Mouse (Mus musculus) ES-CJ7 (cell line): Measurements from ENCODE around the gene Ptpn3.

ENCODE experiments used
- DNase-seq: peaks from one replicate; pipeline ENCODE4 v3.0.0; 2011; ENCODE audit warnings: low read depth, low spot score

The Ptpn3 gene

GRCm38 (mm10) chr4:57172861-57173260 is 128.8 kb downstream of the Ptpn3 start:
- no peak for DNase-seq

- no peak for DNase-seq
These were observed 129.8 kb downstream of the Ptpn3 start for GRCm38 (mm10) chr4:57171817-57172216.

- no peak for DNase-seq
These were observed 133.0 kb downstream of the Ptpn3 start for GRCm38 (mm10) chr4:57168680-57169079.

DNA sequence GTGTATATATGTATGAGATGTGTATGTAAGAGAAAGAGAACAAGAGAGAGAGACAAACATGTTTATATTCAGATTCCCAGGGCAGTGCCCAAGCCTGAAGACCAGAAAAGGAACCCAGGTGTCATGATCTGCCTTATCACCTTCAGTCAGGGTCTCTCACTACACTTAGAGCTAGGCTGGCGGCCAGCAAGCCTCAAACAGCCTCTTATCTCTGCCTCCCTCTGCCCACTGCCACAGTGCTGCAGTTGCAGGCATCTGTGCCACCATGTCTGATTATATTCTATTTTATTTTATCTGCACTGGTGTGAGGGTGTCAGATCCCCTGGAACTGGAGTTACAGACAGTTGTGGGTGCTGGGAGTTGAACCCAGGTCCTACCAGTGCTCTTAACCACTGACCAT is 133.4 kb downstream of the Ptpn3 start:
- no peak for DNase-seq

DNA sequence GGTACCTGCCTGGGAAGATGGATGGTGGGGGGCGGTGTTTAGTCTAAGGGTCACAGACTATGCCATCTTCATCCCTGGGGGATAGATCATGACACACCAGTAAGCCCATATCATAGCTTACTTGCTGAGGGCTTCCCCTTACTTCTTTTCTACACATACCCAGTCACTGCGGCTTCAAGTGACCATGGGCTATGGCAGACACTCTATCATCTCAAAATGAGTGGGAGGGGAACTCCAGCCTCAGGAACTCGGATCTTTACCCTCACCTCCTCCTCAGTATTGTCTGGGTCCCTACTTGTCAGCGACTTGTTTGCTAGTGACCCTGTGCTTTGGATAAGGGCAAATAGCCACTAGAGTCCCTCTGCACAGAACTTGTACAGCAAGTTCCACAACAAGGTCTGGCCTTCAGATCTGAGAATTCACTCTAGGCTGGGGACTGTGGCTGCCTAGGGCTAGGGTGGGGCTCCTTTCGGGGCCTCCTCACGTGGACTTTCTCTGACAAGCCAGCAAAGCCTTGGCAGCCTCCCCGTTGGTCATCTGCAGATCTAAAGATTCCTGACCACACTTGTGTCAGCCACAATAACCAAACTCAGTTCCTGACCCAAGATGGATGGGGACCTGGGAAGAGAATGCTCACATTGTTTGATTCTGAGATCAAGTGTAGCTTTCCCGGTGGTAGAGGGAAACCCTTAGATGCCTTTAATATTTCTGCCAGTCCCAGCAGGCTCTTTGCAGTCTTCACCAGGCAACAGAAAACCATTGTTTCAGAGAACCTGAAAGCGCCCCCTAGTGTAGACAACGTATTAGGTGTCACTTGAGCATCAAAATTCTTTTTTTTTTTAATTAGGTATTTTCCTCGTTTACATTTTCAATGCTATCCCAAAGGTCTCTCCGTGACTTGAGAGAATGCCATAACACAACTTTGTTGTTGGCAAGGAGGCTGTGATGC is 134.4 kb downstream of the Ptpn3 start:
- DNase-seq: peak; percentile 57

DNA sequence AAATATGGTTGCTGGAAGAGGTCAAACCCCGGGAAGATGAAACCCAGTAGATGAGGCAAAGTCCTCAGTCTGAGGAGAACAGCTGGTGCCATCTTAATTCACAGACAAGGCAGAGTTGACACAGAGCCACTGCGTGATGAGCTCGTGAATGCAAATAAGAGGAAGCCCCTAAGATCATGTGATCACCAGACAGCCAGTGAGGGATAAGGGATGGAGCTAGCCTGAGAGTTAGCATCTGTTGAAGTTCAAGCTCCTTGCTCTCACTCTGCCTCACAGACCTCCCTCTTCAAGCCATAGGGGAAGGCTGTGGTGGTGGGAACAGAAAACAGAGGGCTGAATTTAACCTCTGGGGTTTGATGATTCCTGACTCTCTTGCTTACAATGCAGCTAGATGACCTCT is 136.0 kb downstream of the Ptpn3 start:
- DNase-seq: peak; percentile 66

DNA sequence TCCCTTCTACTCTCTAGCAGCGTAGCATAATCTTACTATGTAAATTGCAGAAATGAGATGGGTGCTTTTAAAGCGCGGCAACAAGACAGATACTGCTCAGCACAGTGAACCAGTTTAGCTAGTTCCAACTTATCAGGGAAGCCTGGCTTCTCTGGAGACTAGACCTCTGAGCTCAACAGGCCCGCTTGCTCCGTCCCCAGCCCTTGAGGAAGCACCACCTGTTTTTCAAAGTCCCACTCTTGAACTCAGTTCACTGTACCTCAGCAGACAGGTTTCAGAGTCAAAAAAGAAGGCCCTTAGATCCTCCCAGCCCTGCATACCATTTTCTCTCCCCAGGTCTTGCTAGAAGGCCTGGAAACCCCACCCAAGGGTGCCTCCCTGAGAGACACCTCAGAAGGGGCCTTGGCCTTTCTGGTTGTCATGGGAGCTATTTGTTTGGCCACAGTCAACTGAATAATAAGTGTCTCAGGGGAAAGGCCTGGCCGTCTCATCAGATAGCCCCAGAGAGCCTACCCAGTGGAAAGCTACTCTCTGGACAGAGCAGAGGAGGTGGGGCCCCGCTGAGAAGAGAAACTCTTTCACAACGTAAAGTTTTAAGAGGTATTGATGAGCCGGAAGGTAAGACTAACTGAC is 136.9 kb downstream of the Ptpn3 start:
- peak; percentile 9 for DNase-seq

DNA sequence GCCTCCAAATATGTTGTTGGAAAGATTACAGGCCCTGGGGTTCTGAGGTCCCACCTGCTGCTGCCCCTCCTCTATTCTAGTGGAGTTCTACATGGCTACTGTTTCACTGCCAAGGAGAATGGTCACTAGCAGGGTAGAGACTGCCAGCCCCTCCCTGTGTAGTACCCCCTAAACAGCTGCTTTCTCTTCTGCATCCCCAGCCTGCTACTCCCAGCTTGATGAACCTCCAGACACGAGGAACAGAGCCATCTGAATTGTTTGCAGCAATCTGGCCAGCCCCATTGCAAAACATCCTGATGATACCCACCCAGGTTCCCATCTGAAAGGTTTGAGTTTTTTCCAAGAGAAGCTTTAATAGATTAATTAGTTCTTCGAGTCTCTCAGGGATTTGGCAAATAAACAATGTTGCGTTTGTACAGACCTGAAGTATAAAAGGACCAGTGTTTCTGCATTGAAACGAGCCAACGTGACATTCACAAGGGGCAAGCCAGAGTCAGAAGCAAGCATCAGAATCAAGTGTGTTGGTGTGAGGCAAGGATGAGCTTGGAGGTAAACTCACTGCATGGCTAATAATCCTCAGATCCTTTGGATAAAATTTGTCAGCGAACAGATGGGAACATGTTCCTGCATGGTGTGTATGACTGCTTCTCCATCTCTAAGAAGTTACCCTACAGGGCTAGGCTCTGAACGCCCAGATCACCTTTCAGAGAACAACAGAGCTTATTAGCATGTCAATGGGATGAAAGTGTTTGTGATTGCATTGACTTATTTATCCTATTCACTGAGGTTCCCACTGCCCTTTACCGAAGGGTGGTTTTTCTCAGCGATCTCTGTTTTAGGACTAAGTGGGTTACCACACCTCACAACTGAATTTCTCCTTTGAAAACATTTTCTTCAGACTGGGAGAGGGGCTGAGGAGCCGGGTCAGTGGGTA is 138.6 kb downstream of the Ptpn3 start:
- peak; percentile 94 for DNase-seq

DNA sequence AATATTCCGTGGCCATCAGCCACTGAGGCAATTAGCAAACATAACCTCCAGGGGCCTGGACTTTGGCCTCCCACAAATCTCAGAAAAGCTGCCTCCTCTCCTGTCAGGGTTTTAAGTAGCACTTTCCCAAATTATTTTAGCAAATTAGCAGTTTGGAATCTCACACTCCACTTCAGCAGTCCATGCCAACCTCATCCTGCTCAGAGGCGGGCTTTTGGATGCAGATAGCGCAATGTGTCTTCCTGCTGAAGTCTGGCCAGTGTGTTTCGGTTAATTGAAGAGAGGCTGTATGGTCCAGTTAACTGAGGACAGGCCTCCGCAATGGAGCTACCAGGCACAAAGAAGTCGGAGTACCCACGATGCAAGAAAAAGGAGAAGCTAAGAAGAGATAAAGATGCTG is 141.1 kb downstream of the Ptpn3 start:
- no peak for DNase-seq

DNA sequence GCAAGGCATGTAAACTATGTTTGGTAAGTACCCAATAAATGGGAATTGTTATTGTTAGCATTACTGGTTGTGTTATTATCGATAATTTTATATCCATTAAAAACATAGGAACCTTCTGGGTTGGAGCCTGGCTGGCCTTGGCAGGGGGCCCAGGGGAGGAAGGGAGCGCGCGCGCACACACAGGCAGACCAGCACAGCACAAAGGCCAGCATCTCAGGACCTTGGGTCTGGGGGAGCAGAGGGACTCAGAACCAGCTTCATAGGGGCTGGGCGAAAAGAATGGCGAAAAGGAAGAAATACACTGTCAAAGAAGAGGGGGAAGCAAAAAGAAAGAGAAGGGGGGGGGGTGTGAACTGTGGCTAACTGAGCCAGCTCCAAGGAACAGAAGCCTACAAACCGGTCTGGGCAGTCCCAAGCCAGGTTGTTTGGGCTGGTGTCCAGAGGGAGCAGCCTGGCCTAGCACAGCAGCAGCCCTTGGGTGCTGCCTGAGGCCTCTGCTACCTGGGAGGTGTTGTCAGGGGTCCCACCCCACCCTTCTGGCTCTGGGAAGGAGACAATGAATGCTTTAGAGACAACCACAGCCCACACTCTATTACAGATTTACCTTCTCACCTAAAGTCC is 145.0 kb downstream of the Ptpn3 start:
- DNase-seq: no peak

DNA sequence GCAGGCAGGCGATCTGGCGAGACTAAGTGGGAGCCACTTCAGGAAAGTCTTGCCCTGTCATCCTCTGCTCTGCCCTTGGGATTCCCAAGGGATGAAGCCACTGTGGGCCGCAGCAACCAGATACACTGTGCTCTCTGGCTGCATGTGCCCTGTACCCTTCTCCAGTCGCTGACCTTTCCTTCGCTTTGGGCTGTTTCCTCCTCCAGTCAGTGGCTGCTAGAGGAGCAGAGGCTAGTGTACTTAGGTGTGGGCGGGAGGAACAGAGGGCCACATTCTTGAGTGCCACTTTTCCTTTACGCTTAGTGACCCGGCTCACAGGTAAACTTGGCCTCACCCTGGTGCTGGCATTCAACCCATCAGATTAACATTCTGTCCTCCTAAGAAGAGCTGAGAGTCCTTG is 147.8 kb downstream of the Ptpn3 start:
- peak; percentile 19 for DNase-seq

DNA sequence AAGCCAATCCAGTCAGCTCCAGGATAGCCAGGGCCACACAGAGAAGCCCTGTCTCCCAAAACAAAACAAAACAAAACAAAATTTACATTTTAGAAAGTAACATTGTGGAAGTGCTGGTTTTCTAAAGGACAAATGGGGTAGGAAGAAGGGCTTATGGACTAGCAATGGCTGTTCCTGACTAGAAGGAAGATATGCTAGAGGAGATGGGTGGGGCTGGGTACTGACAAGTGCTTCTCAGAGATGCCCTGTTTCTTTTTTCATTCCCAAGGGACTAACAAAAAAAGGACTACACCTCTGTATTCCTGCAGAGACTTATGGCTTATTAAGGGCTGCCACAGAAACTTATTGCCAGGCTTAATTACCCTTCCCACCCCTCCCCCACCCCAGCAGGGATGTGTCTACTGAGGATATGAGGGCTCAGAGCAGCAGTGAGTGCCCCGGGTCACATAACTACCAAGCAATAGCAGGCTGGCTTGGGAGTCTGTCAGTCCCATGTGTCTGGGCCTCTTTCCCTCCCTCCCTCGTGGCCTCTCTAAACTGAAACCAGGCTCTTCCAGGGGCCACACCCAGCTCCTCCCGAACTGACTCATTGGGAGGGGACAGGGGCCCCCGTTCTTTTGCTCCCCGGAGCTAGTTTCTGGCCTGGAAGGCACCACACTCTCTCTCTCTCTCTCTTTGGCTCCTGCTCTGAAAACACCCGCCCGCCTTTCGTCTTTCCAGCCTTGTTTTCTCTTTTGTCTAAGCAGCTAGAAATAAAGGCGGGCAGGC is 148.4 kb downstream of the Ptpn3 start:
- DNase-seq: peak; percentile 29

DNA sequence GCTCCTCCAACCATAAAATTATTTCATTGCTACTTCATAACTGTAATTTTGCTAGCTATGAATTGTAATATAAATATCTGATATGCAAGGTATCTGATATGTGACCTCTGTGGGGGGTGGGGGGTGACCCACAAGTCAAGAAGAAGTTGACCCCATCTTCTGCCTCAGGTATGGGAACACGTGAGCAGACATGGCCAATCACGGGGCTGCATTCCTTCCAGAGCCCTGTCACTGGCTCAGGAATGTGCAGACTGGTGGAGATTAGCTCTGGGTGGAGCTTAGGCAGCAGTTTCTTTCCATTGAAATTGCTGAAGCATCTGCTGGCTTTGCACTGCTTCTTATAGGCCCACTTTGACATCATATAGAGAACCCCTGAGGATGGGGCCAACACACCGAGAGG is 153.5 kb downstream of the Ptpn3 start:
- peak; percentile 43 for DNase-seq

DNA sequence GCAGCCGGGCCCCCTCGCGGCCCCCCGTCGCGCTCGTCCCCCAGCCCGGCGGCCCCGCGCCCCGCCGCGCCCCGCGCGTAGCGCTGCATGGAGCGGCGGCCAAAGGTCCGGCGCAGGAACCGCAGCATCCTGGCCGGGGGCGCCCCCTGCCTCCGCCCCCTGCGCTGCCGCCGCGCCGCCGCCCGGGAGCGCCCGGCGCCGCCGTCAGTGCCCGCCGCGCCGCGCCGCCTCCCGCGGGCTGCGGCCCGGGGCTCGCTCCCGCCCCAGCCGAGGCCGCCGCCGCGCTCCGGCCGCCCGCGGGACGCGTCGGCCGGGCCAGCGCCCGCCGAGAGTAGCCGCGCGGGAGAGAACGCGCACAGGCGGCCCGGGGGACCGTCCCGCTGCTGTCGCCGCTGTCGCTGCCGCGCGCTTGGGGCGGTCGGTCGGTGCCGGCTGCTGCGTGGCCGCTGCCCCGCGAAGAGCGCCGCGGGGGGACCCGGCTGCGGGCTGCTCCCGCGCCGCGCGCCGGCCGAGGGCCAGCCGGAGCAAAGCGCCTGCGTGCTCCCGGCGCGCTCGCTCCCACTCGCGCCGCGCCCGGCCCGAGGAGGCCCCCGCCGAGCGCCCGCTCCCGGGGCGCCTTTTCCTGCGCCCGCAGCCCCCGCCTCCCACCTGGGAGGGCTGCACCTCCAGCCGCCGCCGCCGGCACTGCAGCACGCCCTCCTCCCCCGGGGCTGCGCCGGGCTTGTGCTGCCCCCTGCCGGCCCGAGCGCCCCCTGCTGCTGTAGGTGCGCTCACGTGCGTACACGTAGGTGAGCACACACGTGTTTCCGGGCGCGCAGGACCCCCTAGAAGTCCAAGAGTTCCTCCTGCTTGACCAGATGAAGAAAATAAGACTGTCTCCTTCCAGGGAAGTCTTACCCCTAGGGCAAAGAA is 158.4 kb downstream of the Ptpn3 start, which contains the start of gene Epb41l4b:
Gene Epb41l4b, minus strand, starts transcription at position 412 of the 912 bp plus-strand sequence.
- peak; percentile 85 for DNase-seq

DNA sequence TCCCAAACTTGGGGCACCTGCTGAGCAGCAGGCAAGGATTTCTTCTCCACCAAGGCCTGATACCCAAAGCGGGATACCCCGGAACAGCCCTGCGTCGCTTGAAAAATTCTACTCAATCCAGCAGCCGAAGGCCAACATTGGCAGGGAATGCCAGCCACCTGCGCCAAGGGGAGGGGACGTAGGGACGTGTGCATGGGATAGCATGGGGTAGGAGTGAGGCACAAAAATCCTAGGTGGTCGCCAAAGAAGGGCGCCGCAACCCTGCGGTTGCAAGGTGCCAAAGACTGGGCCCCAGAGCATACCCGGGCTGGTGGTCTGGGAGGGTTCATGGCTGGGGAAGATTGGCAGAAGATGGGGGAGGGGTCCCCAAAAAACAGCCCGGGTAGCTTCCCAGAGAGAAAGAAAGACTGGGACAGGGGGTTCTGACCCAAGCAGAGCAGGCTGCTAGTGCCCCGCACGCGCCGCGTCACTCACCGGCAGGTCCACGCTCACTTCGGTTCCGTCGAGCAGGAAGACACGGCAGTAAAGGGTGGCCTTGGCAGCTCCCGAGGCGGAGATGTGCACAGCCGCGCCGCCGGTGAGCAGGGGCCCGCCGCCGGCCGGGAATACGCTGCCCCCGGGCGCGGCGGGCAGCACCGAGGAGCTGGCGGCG is 159.1 kb downstream of the Ptpn3 start:
- no peak for DNase-seq

DNA sequence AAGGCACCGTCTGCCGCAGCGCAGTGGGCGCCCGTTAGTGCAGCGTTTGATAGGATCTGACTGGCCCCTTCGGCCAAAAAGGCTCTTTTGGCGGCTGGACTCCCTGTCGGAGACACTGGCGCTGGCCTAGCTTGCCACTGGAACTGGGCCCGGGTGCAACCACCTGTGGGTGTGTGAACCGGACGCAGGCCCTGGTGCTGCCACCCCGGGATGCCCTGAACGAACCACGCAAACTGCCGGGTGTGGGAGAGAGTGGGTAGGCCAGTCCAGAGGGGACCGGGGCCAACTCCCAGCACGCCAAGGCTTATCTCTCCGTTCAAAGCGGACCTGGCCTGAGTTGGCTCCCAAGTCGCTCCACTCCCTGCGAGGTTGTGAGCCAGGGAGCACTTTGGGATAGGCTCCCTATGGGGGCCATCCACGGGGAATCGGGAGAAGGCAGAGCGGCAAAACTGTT is 159.7 kb downstream of the Ptpn3 start:
- DNase-seq: no peak

DNA sequence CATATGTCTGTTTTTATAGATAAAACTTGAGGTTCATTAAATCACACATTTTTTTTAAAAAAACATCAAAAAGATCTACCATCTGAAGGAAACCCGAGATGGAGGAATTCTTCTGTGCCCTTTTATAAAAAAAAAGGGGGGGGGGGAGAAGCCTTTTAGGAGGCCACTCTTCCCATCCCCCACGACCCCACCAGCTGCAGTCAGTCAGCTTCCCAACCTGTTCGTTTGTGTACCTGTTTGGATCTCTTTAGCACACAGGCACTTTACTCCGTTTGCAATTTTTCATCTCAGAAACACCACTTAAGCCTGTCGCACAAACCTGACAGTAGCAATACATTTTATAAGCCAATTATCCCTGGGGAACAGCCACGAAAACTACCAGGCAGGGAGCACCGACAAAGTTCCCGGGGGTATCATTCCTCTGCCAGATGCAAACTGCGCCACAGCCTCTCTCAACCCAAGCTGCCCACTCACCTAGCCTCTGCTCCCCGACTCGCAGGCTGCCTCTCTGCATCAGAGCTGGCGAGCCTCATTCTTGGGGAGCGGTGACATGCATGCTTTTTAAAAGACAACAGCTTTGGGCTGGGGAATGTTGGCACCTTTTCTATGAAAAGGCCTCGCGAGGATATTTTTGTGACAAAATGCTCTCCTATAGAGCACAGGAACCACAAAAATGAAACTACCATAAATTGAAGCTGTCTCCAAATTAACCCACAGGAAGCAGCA is 160.5 kb downstream of the Ptpn3 start:
- DNase-seq: no peak
